Mouse (Mus musculus) heart, embryonic 12.5 days (tissue): ENCODE measurements at regions not wholly inside any gene's neighbourhood (a gene's known extent, or its start where the extent isn't known, plus 50 kb on each side); places are given as distances from the start of the nearest gene placed in this dataset.

Source experiments
- ATAC-seq: fragments of 200-750 bp; cut with Nextera tagmentation; 2 replicates; pipeline ENCODE4 v1.8.0; 2017; ENCODE audit warnings: moderate TSS enrichment, moderate library complexity; ENCODE audit not compliant: insufficient number of reproducible peaks, low FRiP score
- H3K27ac ChIP-seq: fragments of 300-500 bp; sonication (generic); 2 replicates; pipeline ENCODE4 v1.5.1; 2016; ENCODE audit warnings: mild to moderate bottlenecking, moderate library complexity; ENCODE audit not compliant: poor library complexity, severe bottlenecking
- H3K27me3 ChIP-seq: fragments of 300-500 bp; sonication (generic); replicated peaks from 2 replicates; pipeline ENCODE4 v1.6.1; 2016; ENCODE audit warnings: mild to moderate bottlenecking, moderate library complexity
- H3K36me3 ChIP-seq: fragments of 300-500 bp; sonication (generic); 2 replicates; pipeline ENCODE4 v1.6.1; 2016; ENCODE audit warnings: mild to moderate bottlenecking, moderate library complexity
- H3K4me1 ChIP-seq: fragments of 300-500 bp; sonication (generic); replicated peaks from 2 replicates; pipeline ENCODE4 v1.6.1; 2016; ENCODE audit warnings: mild to moderate bottlenecking
- H3K4me2 ChIP-seq: fragments of 300-500 bp; sonication (generic); 2 replicates; pipeline ENCODE4 v1.6.1; 2016; ENCODE audit warnings: mild to moderate bottlenecking, moderate library complexity
- H3K4me3 ChIP-seq: fragments of 300-500 bp; sonication (generic); 2 replicates; pipeline ENCODE4 v1.5.1; 2016; ENCODE audit warnings: mild to moderate bottlenecking
- H3K9ac ChIP-seq: fragments of 300-500 bp; sonication (generic); 2 replicates; pipeline ENCODE4 v1.6.1; 2016; ENCODE audit warnings: mild to moderate bottlenecking, moderate library complexity
- H3K9me3 ChIP-seq: fragments of 300-500 bp; sonication (generic); replicated peaks from 2 replicates; pipeline ENCODE4 v1.6.1; 2016; ENCODE audit warnings: mild to moderate bottlenecking, moderate library complexity
- WGBS: fragments of 180-500 bp; shearing (Covaris S2); methylation state at CpG from one replicate; pipeline ENCODE4 v1.1.7; 2016; 5-methylcytosine and 5-hydroxymethylcytosine counted together

- Histone ChIP-seq H3K27ac (no peak overlapping the region), H3K4me3 (no peak overlapping the region), H3K9ac (no peak overlapping the region), H3K4me2 (no peak overlapping the region), H3K9me3 (no peaks in the 10 kb centered on the region), H3K4me1 (0 out of 2 replicates have a peak, but pooled peaks cover 4% of the 10 kb centered on the region), H3K27me3 (no peaks in the 10 kb centered on the region), H3K36me3 (no peaks in the 10 kb centered on the region)
- no peak for ATAC-seq
- 88% methylated on average over 5 of the region's 5 CpGs for WGBS
Observed at GRCm38 (mm10) chr7:36309761-36310605, 387.9 kb upstream of the Tshz3 start.

GRCm38 (mm10) chr7:36308726-36309125 lies 389.2 kb upstream of the Tshz3 start:
- Histone ChIP-seq H3K4me2 (no peak overlapping the region), H3K27me3 (no peaks in the 10 kb centered on the region), H3K4me3 (no peak overlapping the region), H3K9ac (no peak overlapping the region), H3K36me3 (no peaks in the 10 kb centered on the region), H3K4me1 (0 out of 2 replicates have a peak, but pooled peaks cover 4% of the 10 kb centered on the region), H3K9me3 (no peaks in the 10 kb centered on the region), H3K27ac (no peak overlapping the region)
- 82% methylated on average over 9 of the region's 9 CpGs for WGBS
- ATAC-seq, result no peak

- H3K27me3 ChIP-seq, result no peaks in the 10 kb centered on the region
- no peak for ATAC-seq
- H3K4me1 ChIP-seq, result 0 out of 2 replicates have a peak, but pooled peaks cover 4% of the 10 kb centered on the region
- H3K27ac ChIP-seq, result no peak overlapping the region
- 81% methylated on average over 10 of the region's 10 CpGs for WGBS
- no peak overlapping the region for H3K9ac ChIP-seq
- no peaks in the 10 kb centered on the region for H3K36me3 ChIP-seq
- no peaks in the 10 kb centered on the region for H3K9me3 ChIP-seq
- H3K4me2 ChIP-seq, result no peak overlapping the region
- H3K4me3 ChIP-seq, result no peak overlapping the region
Observed at GRCm38 (mm10) chr7:36308106-36308620, 389.8 kb upstream of the Tshz3 start.

GRCm38 (mm10) chr7:36277275-36277674 lies 420.6 kb upstream of the Tshz3 start:
- Histone ChIP-seq H3K9me3 (0 out of 2 replicates have a peak, but pooled peaks cover 4% of the 10 kb centered on the region), H3K4me1 (no peaks in the 10 kb centered on the region)

GRCm38 (mm10) chr7:36268966-36269365 lies 429.0 kb upstream of the Tshz3 start:
- WGBS, result 60% methylated on average over 5 of the region's 5 CpGs

More at GRCm38 (mm10) chr7:36277275-36277674, 420.6 kb upstream of the Tshz3 start:
- no peak overlapping the region for H3K4me3 ChIP-seq
- no peaks in the 10 kb centered on the region for H3K27me3 ChIP-seq
- H3K27ac ChIP-seq, result no peak overlapping the region
- no peak for ATAC-seq
- H3K9ac ChIP-seq, result no peak overlapping the region
- H3K4me2 ChIP-seq, result no peak overlapping the region
- H3K36me3 ChIP-seq, result no peaks in the 10 kb centered on the region

GRCm38 (mm10) chr7:36265163-36265823 lies 432.6 kb upstream of the Tshz3 start:
- no peak for ATAC-seq

More at GRCm38 (mm10) chr7:36268966-36269365, 429.0 kb upstream of the Tshz3 start:
- H3K9me3 ChIP-seq, result no peaks in the 10 kb centered on the region
- no peak overlapping the region for H3K9ac ChIP-seq
- no peak overlapping the region for H3K4me3 ChIP-seq
- no peaks in the 10 kb centered on the region for H3K27me3 ChIP-seq
- no peak overlapping the region for H3K4me2 ChIP-seq
- H3K4me1 ChIP-seq, result no peaks in the 10 kb centered on the region
- no peak overlapping the region for H3K27ac ChIP-seq
- ATAC-seq, result no peak
- no peaks in the 10 kb centered on the region for H3K36me3 ChIP-seq

GRCm38 (mm10) chr7:36262124-36262710 lies 435.7 kb upstream of the Tshz3 start:
- ATAC-seq, result no peak
- H3K9me3 ChIP-seq, result no peaks in the 10 kb centered on the region
- no peak overlapping the region for H3K27ac ChIP-seq
- H3K4me3 ChIP-seq, result no peak overlapping the region
- 53% methylated on average over 8 of the region's 8 CpGs for whole genome bisulfite sequencing
- no peaks in the 10 kb centered on the region for H3K4me1 ChIP-seq
- H3K9ac ChIP-seq, result no peak overlapping the region
- H3K27me3 ChIP-seq, result no peaks in the 10 kb centered on the region
- H3K36me3 ChIP-seq, result no peaks in the 10 kb centered on the region
- no peak overlapping the region for H3K4me2 ChIP-seq

More at GRCm38 (mm10) chr7:36265163-36265823, 432.6 kb upstream of the Tshz3 start:
- no peak overlapping the region for H3K4me3 ChIP-seq
- no peak overlapping the region for H3K27ac ChIP-seq
- WGBS, result 81% methylated on average over 7 of the region's 7 CpGs
- no peaks in the 10 kb centered on the region for H3K27me3 ChIP-seq
- no peaks in the 10 kb centered on the region for H3K36me3 ChIP-seq
- H3K4me2 ChIP-seq, result no peak overlapping the region
- H3K9me3 ChIP-seq, result no peaks in the 10 kb centered on the region
- no peak overlapping the region for H3K9ac ChIP-seq
- no peaks in the 10 kb centered on the region for H3K4me1 ChIP-seq

- 89% methylated on average over 15 of the region's 15 CpGs for WGBS
- Histone ChIP-seq H3K36me3 (no peaks in the 10 kb centered on the region), H3K27me3 (no peaks in the 10 kb centered on the region), H3K9me3 (no peaks in the 10 kb centered on the region), H3K27ac (no peak overlapping the region), H3K9ac (no peak overlapping the region), H3K4me2 (no peak overlapping the region), H3K4me3 (no peak overlapping the region), H3K4me1 (no peaks in the 10 kb centered on the region)
- ATAC-seq, result no peak
Observed at GRCm38 (mm10) chr7:36257102-36257501, 440.8 kb upstream of the Tshz3 start.

- no peak overlapping the region for H3K4me3 ChIP-seq
- H3K27ac ChIP-seq, result no peak overlapping the region
- ATAC-seq, result no peak
- no peak overlapping the region for H3K4me2 ChIP-seq
- no peak overlapping the region for H3K9ac ChIP-seq
- H3K27me3 ChIP-seq, result no peaks in the 10 kb centered on the region
- no peaks in the 10 kb centered on the region for H3K36me3 ChIP-seq
- H3K9me3 ChIP-seq, result no peaks in the 10 kb centered on the region
- H3K4me1 ChIP-seq, result no peaks in the 10 kb centered on the region
Observed at GRCm38 (mm10) chr7:36247356-36247755, 444.6 kb upstream of the Zfp507 start.

- Histone ChIP-seq H3K4me1 (no peaks in the 10 kb centered on the region), H3K4me3 (no peak overlapping the region), H3K9ac (no peak overlapping the region), H3K4me2 (no peak overlapping the region), H3K27ac (no peak overlapping the region), H3K27me3 (no peaks in the 10 kb centered on the region), H3K9me3 (peaks cover 3% of the 10 kb centered on the region; the same call in 1 of the 2 replicates), H3K36me3 (no peaks in the 10 kb centered on the region)
- ATAC-seq, result no peak
- 92% methylated on average over 2 of the region's 2 CpGs for WGBS
Observed at GRCm38 (mm10) chr7:36236673-36237072, 433.9 kb upstream of the Zfp507 start.

- Histone ChIP-seq H3K36me3 (no peaks in the 10 kb centered on the region), H3K9me3 (no peaks in the 10 kb centered on the region), H3K4me2 (no peak overlapping the region), H3K27me3 (no peaks in the 10 kb centered on the region), H3K9ac (no peak overlapping the region), H3K4me1 (no peaks in the 10 kb centered on the region), H3K4me3 (no peak overlapping the region), H3K27ac (no peak overlapping the region)
- ATAC-seq, result no peak
Observed at GRCm38 (mm10) chr7:36229031-36229430, 426.2 kb upstream of the Zfp507 start.
